Mouse (Mus musculus) small intestine, adult 2 months (tissue): Measurements from ENCODE around the gene Tpd52l2. TPM values are rescaled to one million over a fixed set of nuclear protein-coding genes. Genes with fewer than 3 reads are reported as not detected.

Experiments
- H3K27ac ChIP-seq: fragments of 200-500 bp; 2 replicates; pipeline ENCODE4 v1.5.1; 2012; ENCODE audit warnings: low read depth, low read length, control low read depth, inconsistent platforms; ENCODE audit not compliant: insufficient read depth
- H3K27me3 ChIP-seq: fragments of 200-500 bp; 2 replicates; pipeline ENCODE4 v1.6.1; 2012; ENCODE audit warnings: mild to moderate bottlenecking, moderate library complexity, low read length, inconsistent platforms; ENCODE audit not compliant: control insufficient read depth, insufficient read depth
- H3K36me3 ChIP-seq: fragments of 200-500 bp; 2 replicates; pipeline ENCODE4 v1.6.1; 2012; ENCODE audit warnings: mild to moderate bottlenecking, low read length, control low read depth, inconsistent platforms; ENCODE audit not compliant: control insufficient read depth, insufficient read depth
- H3K4me1 ChIP-seq: fragments of 200-500 bp; 2 replicates; pipeline ENCODE4 v1.6.1; 2012; ENCODE audit warnings: low read length, inconsistent platforms, mixed read lengths; ENCODE audit not compliant: control insufficient read depth, insufficient read depth, insufficient read length
- H3K4me3 ChIP-seq: fragments of 200-500 bp; 2 replicates; pipeline ENCODE4 v1.5.1; 2012; ENCODE audit warnings: low read depth, mild to moderate bottlenecking, control low read depth, inconsistent platforms, low read length, moderate library complexity
- CTCF ChIP-seq: fragments of 200-500 bp; IDR thresholded peaks from 2 replicates; pipeline ENCODE4 v1.5.1; 2012; ENCODE audit warnings: low read depth, mild to moderate bottlenecking, control low read depth, inconsistent platforms, low read length, moderate library complexity, mixed read lengths; ENCODE audit not compliant: insufficient replicate concordance, insufficient read length; ENCODE audit errors: extremely low read depth
- POLR2A ChIP-seq: fragments of 200-500 bp; IDR thresholded peaks from 2 replicates; pipeline ENCODE4 v1.6.1; 2012; ENCODE audit warnings: low read depth, mild to moderate bottlenecking, control low read depth, inconsistent platforms, low read length, moderate library complexity
- WGBS: fragments of 180-500 bp; shearing (Covaris S2); methylation state at CpG from one replicate; pipeline ENCODE4 v1.1.7; 2018; 5-methylcytosine and 5-hydroxymethylcytosine counted together
- polyA plus RNA-seq: library from polyadenylated mRNA; depleted of rRNA; stranded (reverse); fragments of >200 nt; gene quantifications from 2 replicates; pipeline ENCODE4 v1.2.3, GENCODE M21; 2012

Gene Tpd52l2
- polyA plus RNA-seq, 1 experiment: 27.3 TPM

DNA sequence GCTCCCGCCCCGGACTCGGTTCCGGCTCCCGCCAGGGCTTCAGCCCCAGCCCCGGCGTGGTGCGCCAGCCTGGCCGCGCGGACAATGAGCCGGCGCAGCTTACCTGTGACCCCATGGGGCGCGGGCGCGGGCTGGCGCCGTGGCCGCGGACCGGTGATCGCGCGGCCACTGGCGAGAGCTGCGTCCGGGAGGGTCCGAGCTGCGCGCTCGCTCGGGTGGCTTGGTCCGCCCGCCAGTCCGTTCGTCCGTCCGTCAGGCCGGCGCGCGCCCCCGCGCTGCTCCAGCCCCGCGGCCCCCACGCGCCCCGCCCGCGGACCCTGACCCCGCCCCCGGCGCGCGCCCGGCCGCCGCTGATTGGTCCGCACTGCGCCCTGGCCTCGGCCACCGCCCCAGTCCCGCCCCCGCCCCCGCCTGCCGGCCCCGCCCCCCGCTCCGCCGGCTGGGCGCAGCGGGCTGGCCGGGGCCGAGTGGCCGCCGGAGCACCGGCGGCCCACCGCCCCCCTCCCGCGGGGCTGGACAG, 37.7 kb upstream of the Tpd52l2 start, which contains the start of gene Zbtb46:
Gene Zbtb46, minus strand, starts transcription at position 274 of the 520 bp plus-strand sequence.
- Histone ChIP-seq H3K4me1 (peaks cover 6% of the 10 kb centered on the region; the same call in 1 of the 2 replicates), H3K27ac (no peak within 1 kb of the TSS), H3K27me3 (peaks cover 37% of the 10 kb centered on the region), H3K36me3 (no peaks in the 10 kb centered on the region), H3K4me3 (peak within 1 kb of the TSS; percentile 93)
- TF ChIP-seq POLR2A: peak; percentile 33; the same call in 1 of the 2 replicates
- no peak for TF ChIP-seq CTCF
- WGBS: 2% methylated on average over 75 of the region's 83 CpGs

GRCm38 (mm10) chr2:181459673-181460621, 37.0 kb upstream of the Tpd52l2 start:
- 3% methylated on average over 71 of the region's 71 CpGs for WGBS

GRCm38 (mm10) chr2:181461536-181462100, 35.3 kb upstream of the Tpd52l2 start:
- H3K27me3 ChIP-seq: peaks cover 35% of the 10 kb centered on the region
- 70% methylated on average over 1 of the region's 1 CpGs for WGBS
- no peak overlapping the region for H3K4me3 ChIP-seq
- TF ChIP-seq POLR2A (no peak), CTCF (no peak)
- H3K4me1 ChIP-seq: peaks cover 6% of the 10 kb centered on the region; the same call in 1 of the 2 replicates
- no peaks in the 10 kb centered on the region for H3K36me3 ChIP-seq
- H3K27ac ChIP-seq: no peak overlapping the region

More at GRCm38 (mm10) chr2:181459673-181460621, 37.0 kb upstream of the Tpd52l2 start:
- TF ChIP-seq CTCF (no peak), POLR2A (no peak)
- Histone ChIP-seq H3K4me1 (peaks cover 6% of the 10 kb centered on the region; the same call in 1 of the 2 replicates), H3K4me3 (peak overlapping the region; percentile 63), H3K27me3 (peaks cover 37% of the 10 kb centered on the region), H3K27ac (no peak overlapping the region), H3K36me3 (no peaks in the 10 kb centered on the region)

DNA sequence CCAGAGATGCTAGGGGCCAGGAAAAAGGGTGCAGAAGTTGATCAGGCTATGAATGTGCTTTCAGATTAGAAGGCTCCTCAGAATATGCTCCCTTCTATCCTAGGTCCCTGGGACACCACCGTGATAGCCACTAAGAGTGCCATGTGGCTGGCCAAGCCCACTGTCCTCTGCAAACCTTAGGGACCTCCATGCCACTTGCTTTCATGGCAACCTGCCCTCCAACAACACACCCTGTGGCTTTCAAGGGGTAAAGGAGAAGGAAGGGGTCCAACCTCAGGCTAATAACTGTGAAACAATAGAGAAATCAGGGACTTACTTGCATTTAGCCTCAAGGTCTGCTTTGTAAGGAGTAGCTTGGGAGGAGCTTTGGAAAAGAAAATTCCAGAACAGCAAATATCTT, 34.3 kb upstream of the Tpd52l2 start:
- Histone ChIP-seq H3K27ac (no peak overlapping the region), H3K27me3 (peaks cover 27% of the 10 kb centered on the region), H3K4me1 (peaks cover 6% of the 10 kb centered on the region; the same call in 1 of the 2 replicates), H3K4me3 (no peak overlapping the region), H3K36me3 (no peaks in the 10 kb centered on the region)
- TF ChIP-seq POLR2A (no peak), CTCF (no peak)
- 86% methylated on average over 1 of the region's 1 CpGs for WGBS

GRCm38 (mm10) chr2:181463008-181463738, 33.8 kb upstream of the Tpd52l2 start:
- 34% methylated on average over 7 of the region's 7 CpGs for WGBS

DNA sequence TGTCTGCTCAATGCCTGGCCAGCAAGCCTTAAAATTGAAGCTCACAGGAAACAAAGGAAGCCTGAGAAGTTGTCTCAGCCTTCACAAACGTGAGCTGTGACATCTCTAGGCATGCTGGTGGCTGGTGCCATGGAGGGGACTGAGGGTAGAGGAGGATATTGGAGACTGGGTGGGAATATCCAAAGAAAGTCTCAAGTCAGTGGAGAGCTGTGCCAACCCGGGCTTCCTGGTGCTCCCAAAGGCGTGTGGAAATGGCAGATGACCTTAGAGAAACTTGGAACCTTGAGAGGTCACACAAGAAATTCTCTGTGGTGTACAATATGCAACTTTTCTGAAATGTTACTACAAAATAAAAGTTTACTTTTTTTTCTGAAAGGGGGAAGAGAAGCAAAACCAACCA, 31.5 kb upstream of the Tpd52l2 start:
- Histone ChIP-seq H3K36me3 (no peaks in the 10 kb centered on the region), H3K4me3 (no peak overlapping the region), H3K27me3 (peaks cover 2% of the 10 kb centered on the region), H3K4me1 (no peaks in the 10 kb centered on the region; the same call in 1 of the 2 replicates), H3K27ac (no peak overlapping the region)
- 61% methylated on average over 3 of the region's 3 CpGs for WGBS
- TF ChIP-seq POLR2A (no peak), CTCF (no peak)

More at GRCm38 (mm10) chr2:181463008-181463738, 33.8 kb upstream of the Tpd52l2 start:
- Histone ChIP-seq H3K36me3 (no peaks in the 10 kb centered on the region), H3K27me3 (peaks cover 22% of the 10 kb centered on the region), H3K27ac (no peak overlapping the region), H3K4me3 (no peak overlapping the region), H3K4me1 (peaks cover 6% of the 10 kb centered on the region; the same call in 1 of the 2 replicates)
- TF ChIP-seq POLR2A (no peak), CTCF (no peak)

- TF ChIP-seq POLR2A (no peak), CTCF (no peak)
- Histone ChIP-seq H3K4me3 (no peak overlapping the region), H3K4me1 (no peaks in the 10 kb centered on the region), H3K36me3 (no peaks in the 10 kb centered on the region), H3K27ac (no peak overlapping the region), H3K27me3 (no peaks in the 10 kb centered on the region)
- WGBS: 59% methylated on average over 2 of the region's 2 CpGs
Measured at GRCm38 (mm10) chr2:181470285-181470684, 26.7 kb upstream of the Tpd52l2 start.
